Mouse (Mus musculus): ENCODE measurements around the gene Dnaja4. TPM values are rescaled to one million over a fixed set of nuclear protein-coding genes. Genes with fewer than 3 reads are reported as not detected.
A peak's percentile ranks its signal among the peaks of the same experiment; 100 is the strongest.

The Dnaja4 gene
- polyA plus RNA-seq, 1 experiment from 2014 or later = 3.7 TPM

GRCm38 (mm10) chr9:54764561-54765217 lies 66.0 kb downstream of the Dnaja4 start, which contains the start of gene Crabp1:
TSS of gene Crabp1 (plus strand) at chr9:54764748.
- WGBS = 1% methylated on average over 41 of the region's 45 CpGs
- H3K27ac ChIP-seq (replicated peaks) = no peak within 1 kb of the TSS
- H3K36me3 ChIP-seq = no peaks in the 10 kb centered on the region
- peak within 1 kb of the TSS; percentile 59 for H3K4me2 ChIP-seq (replicated peaks)
- H3K9ac ChIP-seq (replicated peaks) = peak within 1 kb of the TSS; percentile 49; the same call in 1 of the 2 replicates
- H3K4me1 ChIP-seq = peaks cover 26% of the 10 kb centered on the region
- H3K27me3 ChIP-seq = peaks cover 69% of the 10 kb centered on the region
- no peaks in the 10 kb centered on the region for H3K9me3 ChIP-seq
- H3K4me3 ChIP-seq = peak within 1 kb of the TSS; percentile 45
- peak; percentile 44; the same call in 1 of the 2 replicates for ATAC-seq (ENCODE audit: low FRiP score, low read depth)

GRCm38 (mm10) chr9:54765336-54766085 lies 66.8 kb downstream of the Dnaja4 start:
- H3K36me3 ChIP-seq = no peaks in the 10 kb centered on the region
- H3K27ac ChIP-seq (replicated peaks) = no peak overlapping the region
- peaks cover 69% of the 10 kb centered on the region for H3K27me3 ChIP-seq
- no peak for ATAC-seq (ENCODE audit: low FRiP score, low read depth)
- H3K4me1 ChIP-seq = peaks cover 27% of the 10 kb centered on the region
- peak overlapping the region; percentile 49 for H3K9ac ChIP-seq (replicated peaks)
- H3K4me2 ChIP-seq (replicated peaks) = peak overlapping the region; percentile 59
- peak overlapping the region; percentile 45 for H3K4me3 ChIP-seq
- 1% methylated on average over 41 of the region's 41 CpGs for WGBS
- H3K9me3 ChIP-seq = no peaks in the 10 kb centered on the region

Small RNA genes within 50 kb of the gene (microRNA-seq; reads per million reads assigned to microRNA genes)
- gene Mir5710 = not detected

Other genes with a start within 250 kb of the Dnaja4 start
- 20.8 and 25.5 TPM in 2 replicates for gene Dmxl2, start 197.2 kb upstream of the Dnaja4 start, polyA plus RNA-seq (2016; fragmentation: Nextera tagmentation; extraction: Ambion mirVana)
- 0.13 TPM in 1 of 2 replicates, not detected in the other for gene Sh2d7, start 159.9 kb upstream of the Dnaja4 start, polyA plus RNA-seq (2016; fragmentation: Nextera tagmentation; extraction: Ambion mirVana)
- gene Cib2, start 138.7 kb upstream of the Dnaja4 start, polyA plus RNA-seq (2016; fragmentation: Nextera tagmentation; extraction: Ambion mirVana) = 17.4 and 18.6 TPM in 2 replicates
- gene Idh3a, start 112.5 kb upstream of the Dnaja4 start, polyA plus RNA-seq (2016; fragmentation: Nextera tagmentation; extraction: Ambion mirVana) = 101 and 102 TPM in 2 replicates
- gene Acsbg1, start 37.0 kb upstream of the Dnaja4 start, polyA plus RNA-seq (2016; fragmentation: Nextera tagmentation; extraction: Ambion mirVana) = 10.7 and 11.7 TPM in 2 replicates
- 128 and 134 TPM in 2 replicates for gene Wdr61, start 35.6 kb downstream of the Dnaja4 start, polyA plus RNA-seq (2016; fragmentation: Nextera tagmentation; extraction: Ambion mirVana)
- 418 and 522 TPM in 2 replicates for gene Crabp1, start 65.9 kb downstream of the Dnaja4 start, polyA plus RNA-seq (2016; fragmentation: Nextera tagmentation; extraction: Ambion mirVana)
- gene Ireb2, start 164.9 kb downstream of the Dnaja4 start, polyA plus RNA-seq (2016; fragmentation: Nextera tagmentation; extraction: Ambion mirVana) = 69.3 and 72.6 TPM in 2 replicates
- 4.9 and 5.0 TPM in 2 replicates for gene Hykk, start 218.4 kb downstream of the Dnaja4 start, polyA plus RNA-seq (2016; fragmentation: Nextera tagmentation; extraction: Ambion mirVana)

Measured in midbrain, embryonic 12.5 days (tissue).